Mouse (Mus musculus) thymus, postnatal 4 days (tissue): Measurements from ENCODE around the gene Plcg1.

ENCODE experiments used
- DNase-seq: peaks from one replicate; pipeline ENCODE4 v3.0.0; 2021

Gene Plcg1

GRCm38 (mm10) chr2:160771325-160772276, 40.5 kb downstream of the Plcg1 start:
- no peak for DNase-seq

GRCm38 (mm10) chr2:160778034-160778433, 46.9 kb downstream of the Plcg1 start:
- no peak for DNase-seq

GRCm38 (mm10) chr2:160780154-160780833, 49.2 kb downstream of the Plcg1 start:
- peak; percentile 42 for DNase-seq

- no peak for DNase-seq
Observed at GRCm38 (mm10) chr2:160780834-160781219, 49.7 kb downstream of the Plcg1 start.

GRCm38 (mm10) chr2:160786333-160786732, 55.2 kb downstream of the Plcg1 start:
- DNase-seq = no peak

- no peak for DNase-seq
Observed at GRCm38 (mm10) chr2:160789046-160789445, 57.9 kb downstream of the Plcg1 start.

GRCm38 (mm10) chr2:160789741-160790140, 58.6 kb downstream of the Plcg1 start:
- no peak for DNase-seq

GRCm38 (mm10) chr2:160793117-160793516, 62.0 kb downstream of the Plcg1 start:
- no peak for DNase-seq

- peak; percentile 33 for DNase-seq
Observed at GRCm38 (mm10) chr2:160796973-160797372, 65.9 kb downstream of the Plcg1 start.

- DNase-seq = no peak
Observed at GRCm38 (mm10) chr2:160798206-160798605, 67.1 kb downstream of the Plcg1 start.

GRCm38 (mm10) chr2:160800967-160801366, 69.9 kb downstream of the Plcg1 start:
- no peak for DNase-seq

- no peak for DNase-seq
Observed at GRCm38 (mm10) chr2:160802326-160802725, 71.2 kb downstream of the Plcg1 start.

- no peak for DNase-seq
Observed at GRCm38 (mm10) chr2:160804794-160805527, 73.9 kb downstream of the Plcg1 start.

- DNase-seq = no peak
Observed at GRCm38 (mm10) chr2:160806091-160806521, 75.0 kb downstream of the Plcg1 start.

- no peak for DNase-seq
Observed at GRCm38 (mm10) chr2:160810376-160810775, 79.3 kb downstream of the Plcg1 start.

- no peak for DNase-seq
Observed at GRCm38 (mm10) chr2:160810802-160811201, 79.7 kb downstream of the Plcg1 start.
